Comparison of ENCODE assay signal across 14 mouse cellular contexts in genomic region chr12:9579301-9580030, GRCm38 (mm10). TPM values are rescaled to one million over a fixed set of nuclear protein-coding genes. Genes with fewer than 3 reads are reported as not detected.
DNase-seq lines count a peak whose midpoint lies in the region; ATAC-seq lines count a peak whose summit lies in the region.
"Had no signal": no experiment of that assay in that cellular context is flagged by ENCODE, and none has a peak within 500 bp of the region (broad histone marks: within the 10 kb centered on the region; RNA-seq: fewer than 3 reads in every experiment).

No protein-coding gene starts in this region.

- no peak for DNase-seq in heart, postnatal 4 days
- DNase-seq in midbrain, embryonic 11.5 days (ENCODE audit: low spot score, missing footprints): peak; percentile 96
- DNase-seq in urinary bladder, postnatal 4 days (ENCODE audit: low spot score in 2 of 2): no peak
- no peak for DNase-seq in thymus, postnatal 14 days
- DNase-seq: adrenal gland, adult 2 months; cerebellum, adult 2 months; left cerebral cortex, postnatal 4 days; thymus, postnatal 36 days had no signal

- no peak overlapping the region for H3K9ac ChIP-seq in heart, embryonic 15.5 days
- H3K9ac ChIP-seq in midbrain, embryonic 11.5 days (ENCODE audit: low read length): no peak overlapping the region
- no peak overlapping the region for H3K9ac ChIP-seq in midbrain, embryonic 13.5 days (replicated peaks)
- 0 out of 2 replicates have a peak overlapping the region, but pooled peaks have one; percentile 19 for H3K9ac ChIP-seq in embryonic facial prominence, embryonic 15.5 days
- no peak overlapping the region for H3K9ac ChIP-seq in stomach, embryonic 15.5 days
- H3K9ac ChIP-seq: neural tube, embryonic 13.5 days had no signal

- no peak overlapping the region for H3K27ac ChIP-seq in heart, embryonic 15.5 days
- H3K27ac ChIP-seq in midbrain, embryonic 11.5 days (ENCODE audit: low read depth, low read length): no peak overlapping the region
- no peak overlapping the region for H3K27ac ChIP-seq in midbrain, embryonic 13.5 days
- H3K27ac ChIP-seq in embryonic facial prominence, embryonic 15.5 days (replicated peaks): peak overlapping the region; percentile 79
- no peak overlapping the region for H3K27ac ChIP-seq in stomach, embryonic 15.5 days
- H3K27ac ChIP-seq: macrophage; neural tube, embryonic 13.5 days had no signal

- ATAC-seq in heart, embryonic 15.5 days (replicated peaks; ENCODE audit: insufficient number of reproducible peaks, insufficient read depth, low FRiP score, low read depth): no peak
- no peak for ATAC-seq in midbrain, embryonic 11.5 days (ENCODE audit: low FRiP score)
- no peak for ATAC-seq in midbrain, embryonic 13.5 days
- no peak for ATAC-seq in embryonic facial prominence, embryonic 15.5 days (ENCODE audit: insufficient number of reproducible peaks, low FRiP score, low TSS enrichment, low read depth)
- ATAC-seq in stomach, embryonic 15.5 days (ENCODE audit: insufficient read depth, low FRiP score, low read depth): no peak

- H3K4me2 ChIP-seq in heart, embryonic 15.5 days: peak overlapping the region; percentile 67
- H3K4me2 ChIP-seq in midbrain, embryonic 11.5 days: no peak overlapping the region
- no peak overlapping the region for H3K4me2 ChIP-seq in midbrain, embryonic 13.5 days (replicated peaks)
- H3K4me2 ChIP-seq in embryonic facial prominence, embryonic 15.5 days (replicated peaks): peak overlapping the region; percentile 51
- H3K4me2 ChIP-seq in stomach, embryonic 15.5 days: peak overlapping the region; percentile 67

- H3K36me3 ChIP-seq in heart, embryonic 15.5 days: no peaks in the 10 kb centered on the region
- H3K36me3 ChIP-seq in midbrain, embryonic 11.5 days (ENCODE audit: control insufficient read depth, insufficient read depth, low read length): no peaks in the 10 kb centered on the region
- no peaks in the 10 kb centered on the region for H3K36me3 ChIP-seq in midbrain, embryonic 13.5 days
- H3K36me3 ChIP-seq in embryonic facial prominence, embryonic 15.5 days: no peaks in the 10 kb centered on the region
- H3K36me3 ChIP-seq in stomach, embryonic 15.5 days: no peaks in the 10 kb centered on the region
- H3K36me3 ChIP-seq: neural tube, embryonic 13.5 days had no signal

- peaks cover 96% of the 10 kb centered on the region for H3K27me3 ChIP-seq in heart, embryonic 15.5 days
- peaks cover 99% of the 10 kb centered on the region for H3K27me3 ChIP-seq in midbrain, embryonic 11.5 days (ENCODE audit: control insufficient read depth, insufficient read depth, low read length)
- peaks cover 100% of the 10 kb centered on the region for H3K27me3 ChIP-seq in midbrain, embryonic 13.5 days
- H3K27me3 ChIP-seq in embryonic facial prominence, embryonic 15.5 days: peaks cover 84% of the 10 kb centered on the region
- peaks cover 47% of the 10 kb centered on the region for H3K27me3 ChIP-seq in stomach, embryonic 15.5 days (replicated peaks)

- WGBS in heart, embryonic 15.5 days: 12% methylated on average over 31 of the region's 31 CpGs
- WGBS in midbrain, embryonic 11.5 days: under 1% methylated on average over 31 of the region's 31 CpGs
- WGBS in midbrain, embryonic 13.5 days: under 1% methylated on average over 31 of the region's 31 CpGs
- 11% methylated on average over 31 of the region's 31 CpGs for WGBS in embryonic facial prominence, embryonic 15.5 days
- 27% methylated on average over 31 of the region's 31 CpGs for WGBS in stomach, embryonic 15.5 days

- peak overlapping the region; percentile 38; the same call in 1 of the 2 replicates for H3K4me3 ChIP-seq in heart, embryonic 15.5 days
- H3K4me3 ChIP-seq in midbrain, embryonic 11.5 days (ENCODE audit: low read depth, low read length): no peak overlapping the region
- H3K4me3 ChIP-seq in midbrain, embryonic 13.5 days (replicated peaks): no peak overlapping the region
- H3K4me3 ChIP-seq in embryonic facial prominence, embryonic 15.5 days (replicated peaks): peak overlapping the region; percentile 57
- H3K4me3 ChIP-seq in stomach, embryonic 15.5 days (replicated peaks): peak overlapping the region; percentile 3; the same call in 1 of the 2 replicates

- H3K9me3 ChIP-seq in heart, embryonic 15.5 days (replicated peaks): no peaks in the 10 kb centered on the region
- no peaks in the 10 kb centered on the region for H3K9me3 ChIP-seq in midbrain, embryonic 11.5 days (ENCODE audit: control insufficient read depth, low read length)
- H3K9me3 ChIP-seq in midbrain, embryonic 13.5 days: no peaks in the 10 kb centered on the region
- H3K9me3 ChIP-seq in embryonic facial prominence, embryonic 15.5 days (replicated peaks): no peaks in the 10 kb centered on the region
- no peaks in the 10 kb centered on the region for H3K9me3 ChIP-seq in stomach, embryonic 15.5 days
- H3K9me3 ChIP-seq: neural tube, embryonic 13.5 days had no signal

- H3K4me1 ChIP-seq in heart, embryonic 15.5 days (replicated peaks): peaks cover 31% of the 10 kb centered on the region
- peaks cover under 1% of the 10 kb centered on the region; the same call in 1 of the 2 replicates for H3K4me1 ChIP-seq in midbrain, embryonic 11.5 days (ENCODE audit: control insufficient read depth, insufficient read depth, low read length)
- peaks cover 27% of the 10 kb centered on the region for H3K4me1 ChIP-seq in midbrain, embryonic 13.5 days (replicated peaks)
- H3K4me1 ChIP-seq in embryonic facial prominence, embryonic 15.5 days: peaks cover 36% of the 10 kb centered on the region
- peaks cover 8% of the 10 kb centered on the region for H3K4me1 ChIP-seq in stomach, embryonic 15.5 days

RNA-seq across cellular contexts. Expression of gene Osr1, which starts 9.6 kb away (rescaled TPM):
- 16.6 and 25.5 TPM in 2 replicates for polyA plus RNA-seq in heart, embryonic 15.5 days (2015; fragmentation: Nextera tagmentation; extraction: Ambion mirVana)
- 10 to 100 TPM; 12.1 to 12.3 TPM for total RNA-seq in heart, postnatal 4 days (2021)
- 15.6 and 16.5 TPM in 2 replicates for polyA plus RNA-seq in midbrain, embryonic 11.5 days (2014; fragmentation: Nextera tagmentation; extraction: Ambion mirVana)
- polyA plus RNA-seq in midbrain, embryonic 13.5 days (2015; fragmentation: Nextera tagmentation; extraction: Ambion mirVana): 7.8 and 9.2 TPM in 2 replicates
- 111 and 127 TPM in 2 replicates for polyA plus RNA-seq in embryonic facial prominence, embryonic 15.5 days (2015; fragmentation: Nextera tagmentation; extraction: Ambion mirVana)
- 45.5 and 47.2 TPM in 2 replicates for polyA plus RNA-seq in stomach, embryonic 15.5 days (2015; fragmentation: Nextera tagmentation; extraction: Ambion mirVana)
- polyA plus RNA-seq: macrophage had no signal

Comparison
In these comparisons a context has a peak if more than half of its experiments do, and no peak if none do; other contexts are left out.
1. H3K4me2 ChIP-seq: peak in heart, embryonic 15.5 days (single experiment), embryonic facial prominence, embryonic 15.5 days (single experiment) and stomach, embryonic 15.5 days (single experiment); none in midbrain, embryonic 11.5 days (single experiment) and midbrain, embryonic 13.5 days (single experiment).
2. H3K4me3 ChIP-seq: peak in heart, embryonic 15.5 days (single experiment), embryonic facial prominence, embryonic 15.5 days (single experiment) and stomach, embryonic 15.5 days (single experiment); none in midbrain, embryonic 11.5 days (single experiment) and midbrain, embryonic 13.5 days (single experiment).